Mouse (Mus musculus) testis, postnatal 14 days (tissue): ENCODE measurements around the gene Hipk2.

Experiments used
- DNase-seq: peaks from one replicate; pipeline ENCODE4 v3.0.0; 2021; ENCODE audit warnings: low spot score

The Hipk2 gene

DNA sequence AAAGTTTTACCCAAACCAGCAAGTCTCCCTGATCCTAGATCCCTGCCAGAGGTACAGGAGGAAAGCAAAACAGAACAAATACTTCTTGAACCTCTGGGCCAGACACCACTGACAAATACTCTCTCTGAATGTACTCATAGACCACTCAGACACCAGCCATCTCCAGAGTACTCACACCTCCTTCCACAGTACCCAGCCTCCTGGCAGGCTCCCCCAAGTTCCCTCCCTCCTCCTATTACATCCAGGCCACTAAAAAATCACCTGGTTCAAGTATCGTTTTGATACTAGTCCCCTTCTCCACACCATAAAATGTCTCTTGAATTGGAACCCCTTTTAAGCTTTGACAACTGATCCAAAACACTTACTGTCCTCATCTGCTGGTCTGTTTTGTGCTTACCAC is 8.7 kb downstream of the Hipk2 start:
- no peak for DNase-seq

DNA sequence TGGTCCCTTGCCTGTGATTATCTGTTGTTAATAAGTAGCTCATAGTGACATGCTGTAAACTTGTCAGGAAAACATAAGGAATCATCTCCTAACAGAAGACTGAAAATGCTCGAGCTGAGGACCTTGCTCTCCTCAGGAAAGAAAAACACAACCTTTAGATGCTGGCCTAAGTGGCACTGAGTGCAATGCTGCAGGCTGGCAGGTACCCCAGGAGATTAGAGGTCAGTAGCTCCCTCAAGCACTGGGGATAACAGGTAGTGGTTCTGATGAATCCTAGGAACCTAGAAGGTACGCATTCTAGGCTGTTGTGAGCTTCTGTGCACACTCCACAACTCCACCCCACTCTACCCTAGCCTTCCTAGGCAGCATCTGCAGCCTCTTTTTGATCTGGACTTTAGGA is 9.2 kb downstream of the Hipk2 start:
- no peak for DNase-seq

DNA sequence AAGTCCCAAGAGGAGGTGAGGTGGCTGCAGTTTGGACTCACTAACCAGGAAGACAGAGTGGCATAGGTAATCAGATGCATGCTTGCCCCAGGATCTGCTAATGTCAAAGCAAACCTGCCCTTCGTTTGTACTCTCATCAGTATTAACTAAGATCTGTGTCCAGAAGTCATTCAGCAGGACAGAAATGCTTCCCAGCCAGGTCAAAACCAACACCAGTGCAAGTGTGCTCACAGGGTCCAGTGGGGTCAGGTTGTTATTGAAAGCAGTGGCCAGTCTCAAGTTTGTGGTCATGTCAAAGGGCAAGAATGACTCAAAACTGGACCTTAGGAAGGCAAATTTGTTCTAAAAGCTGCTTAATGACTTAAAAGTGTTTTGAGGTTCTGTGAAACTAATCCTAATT is 9.6 kb downstream of the Hipk2 start:
- no peak for DNase-seq

DNA sequence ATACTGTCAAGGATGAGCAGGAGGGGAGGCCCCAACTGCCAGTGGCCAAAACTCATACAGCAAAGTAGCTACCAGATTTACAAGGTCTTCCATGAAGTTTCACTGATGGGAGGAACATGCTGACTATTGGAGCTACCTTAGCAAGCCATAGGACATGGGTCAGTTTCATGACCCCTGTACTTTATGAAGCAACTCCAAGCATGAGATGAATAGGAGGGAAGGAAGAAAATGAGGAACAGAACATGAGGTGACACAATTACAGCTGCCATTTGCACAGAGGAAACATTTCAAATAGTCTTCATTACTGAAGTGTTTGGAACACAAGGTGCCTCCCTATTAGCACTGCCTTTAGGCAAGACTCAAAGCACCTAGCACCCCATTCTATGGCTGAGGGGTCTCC is 10.2 kb downstream of the Hipk2 start:
- DNase-seq: no peak

DNA sequence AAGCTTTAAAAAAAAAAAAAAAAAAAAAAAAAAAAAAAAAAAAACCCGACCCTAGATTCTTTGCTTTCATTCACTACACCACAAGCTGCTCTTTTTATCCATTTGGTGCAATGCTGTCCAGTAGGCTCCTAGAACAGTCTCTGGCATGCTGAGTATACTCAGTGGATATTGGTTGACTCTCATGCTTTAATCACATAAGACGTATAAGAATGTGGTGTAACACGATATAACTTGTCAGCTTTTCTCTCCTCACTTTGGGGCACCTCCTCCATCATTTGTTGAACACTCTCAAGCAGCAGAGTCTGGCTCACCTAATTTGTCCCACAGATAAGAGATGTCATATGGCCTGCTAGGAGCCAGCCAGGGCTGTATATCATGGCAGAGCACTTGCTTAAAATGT is 12.4 kb downstream of the Hipk2 start:
- no peak for DNase-seq

DNA sequence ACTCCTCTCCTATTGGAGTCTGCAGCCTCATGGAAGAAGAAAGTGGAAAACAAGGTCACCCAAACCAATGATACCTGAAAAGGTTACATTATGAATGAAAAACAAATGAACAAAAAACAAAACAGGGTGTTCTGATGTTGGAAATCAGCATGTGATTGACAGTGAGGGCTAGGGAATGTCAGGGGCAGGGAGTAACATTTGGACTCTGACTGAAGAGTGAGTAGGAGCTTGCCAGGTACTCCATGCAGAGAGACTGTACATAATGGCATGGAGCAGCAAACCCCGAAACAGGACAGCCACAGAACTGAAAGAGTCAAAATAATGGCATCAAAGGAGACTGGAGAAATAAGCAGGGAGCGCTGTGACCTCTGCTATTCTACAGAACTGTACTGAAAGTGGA is 15.7 kb downstream of the Hipk2 start:
- DNase-seq: no peak

DNA sequence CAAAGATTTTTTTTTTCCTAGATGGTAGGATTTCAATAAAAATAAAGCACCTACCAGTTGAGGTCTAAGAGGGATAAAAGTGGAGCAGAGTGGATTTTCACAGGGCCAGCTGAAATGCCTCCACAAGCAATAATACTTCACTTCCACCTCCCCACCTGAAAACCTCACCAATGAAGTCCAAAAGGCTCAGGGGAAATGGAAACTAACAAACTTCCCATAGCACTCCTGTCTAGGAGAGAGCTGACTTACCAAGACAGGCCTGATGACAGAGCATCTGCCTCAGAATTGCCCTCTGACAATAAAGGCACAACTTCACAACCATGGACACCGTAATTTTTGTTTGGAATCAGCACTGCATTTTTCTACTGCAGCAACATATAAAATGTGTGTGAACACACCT is 16.1 kb downstream of the Hipk2 start:
- no peak for DNase-seq

DNA sequence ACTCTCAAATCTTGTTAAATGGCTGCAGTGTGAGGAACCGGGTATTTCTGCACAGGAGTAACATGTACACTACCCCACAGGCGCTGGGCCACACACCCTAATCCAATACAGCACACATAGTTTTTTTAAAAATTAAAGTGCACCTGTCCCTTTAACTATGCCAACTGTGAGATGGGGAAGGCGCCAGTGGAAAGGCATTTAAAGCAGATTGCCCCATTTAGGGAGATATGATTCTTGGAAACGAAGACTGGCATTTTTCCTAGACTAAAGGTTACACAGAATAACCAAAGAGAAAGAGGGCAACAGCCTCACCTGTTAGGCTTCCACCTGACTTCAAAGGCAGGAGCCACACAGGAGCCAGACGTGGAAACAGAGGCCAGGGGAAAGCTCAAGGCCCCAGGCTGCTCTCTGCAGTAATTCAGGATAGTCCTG is 22.4 kb downstream of the Hipk2 start:
- DNase-seq: no peak

DNA sequence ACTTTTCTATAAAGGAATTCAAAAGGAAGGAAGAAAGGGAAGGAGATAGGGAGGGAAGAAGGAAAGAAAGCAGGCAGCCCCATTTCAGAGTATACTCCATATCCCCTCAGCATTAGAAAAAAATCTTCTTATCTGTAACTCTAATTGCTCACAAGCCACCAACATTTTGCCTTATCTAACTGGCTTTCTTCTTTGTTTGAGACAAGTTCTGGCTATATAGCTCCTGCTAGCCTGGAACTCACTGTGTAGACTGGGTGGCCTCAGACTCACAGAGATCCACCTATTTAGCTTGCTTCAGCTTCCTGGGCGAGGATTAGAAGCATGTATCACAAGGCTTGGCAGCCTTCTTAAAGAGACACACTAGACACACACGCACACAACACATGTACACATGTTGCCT is 24.2 kb downstream of the Hipk2 start:
- no peak for DNase-seq

DNA sequence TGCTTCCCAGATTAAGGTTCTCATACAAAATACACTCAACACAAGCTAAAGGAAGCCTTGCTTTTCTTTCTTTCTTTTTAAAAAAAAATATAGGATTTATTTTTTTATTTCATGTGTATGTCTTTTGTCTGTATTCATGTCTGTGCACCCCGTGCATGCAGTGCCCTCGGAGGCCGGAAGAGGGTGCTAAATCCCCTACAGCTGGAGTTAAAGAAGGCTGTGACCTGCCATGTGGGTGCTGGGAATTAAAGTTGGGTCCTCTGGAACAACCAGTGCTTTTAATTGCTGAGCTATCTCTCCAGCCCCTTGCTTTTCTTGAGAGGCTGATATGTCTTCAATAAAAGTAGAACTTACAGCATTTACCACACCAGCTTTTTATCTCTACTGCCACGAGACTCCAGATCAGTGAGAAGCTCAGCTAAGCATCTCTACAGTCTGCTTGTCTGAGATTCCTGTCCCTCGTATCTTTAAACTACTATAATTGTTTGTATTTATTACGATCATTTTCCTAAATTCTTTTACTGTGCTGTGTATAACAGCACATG is 25.2 kb downstream of the Hipk2 start:
- DNase-seq: no peak

DNA sequence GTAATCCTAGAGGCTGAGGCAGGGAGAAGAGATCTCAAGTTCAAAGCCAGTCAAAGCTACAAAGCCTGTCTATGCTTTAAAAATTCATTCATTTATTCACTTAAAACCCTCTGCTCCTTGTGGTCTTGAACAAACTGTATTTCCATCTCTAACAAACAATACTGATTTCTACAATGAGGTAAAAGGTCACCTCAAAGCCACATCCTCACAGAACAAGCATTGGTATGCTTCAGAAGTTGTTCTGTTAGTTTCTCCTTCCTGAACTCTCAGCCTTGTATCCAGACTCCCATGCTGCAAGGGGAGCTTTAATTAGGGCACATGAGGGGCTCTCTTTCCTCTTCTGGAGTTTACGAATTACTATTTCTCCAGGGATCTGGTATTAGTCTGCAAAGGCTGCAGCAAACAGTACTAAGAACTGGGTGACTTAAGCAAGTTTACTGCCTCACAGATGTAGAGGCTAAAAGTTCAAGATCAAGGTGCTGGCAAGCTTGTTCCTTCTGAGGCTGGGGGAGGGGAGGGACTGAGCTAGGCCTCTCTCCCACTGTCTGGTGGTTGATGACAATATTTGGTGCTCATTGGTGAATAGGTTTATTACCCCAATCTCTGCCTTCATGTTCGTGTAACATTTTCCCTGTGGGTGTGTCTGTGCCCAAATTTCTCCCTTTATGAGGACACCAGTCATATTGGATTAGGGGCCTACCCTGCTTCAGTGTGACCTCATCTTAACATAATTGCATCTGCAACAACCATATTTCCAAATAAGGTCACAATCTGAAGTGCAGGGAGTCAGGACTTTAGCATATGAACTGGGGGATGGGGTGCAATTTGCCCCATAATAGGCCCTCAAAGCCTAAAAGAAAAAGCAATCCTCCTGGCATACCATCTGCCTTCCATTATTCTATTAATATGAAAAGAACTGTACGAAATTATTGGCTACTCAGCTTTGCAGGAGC is 27.7 kb downstream of the Hipk2 start:
- no peak for DNase-seq

DNA sequence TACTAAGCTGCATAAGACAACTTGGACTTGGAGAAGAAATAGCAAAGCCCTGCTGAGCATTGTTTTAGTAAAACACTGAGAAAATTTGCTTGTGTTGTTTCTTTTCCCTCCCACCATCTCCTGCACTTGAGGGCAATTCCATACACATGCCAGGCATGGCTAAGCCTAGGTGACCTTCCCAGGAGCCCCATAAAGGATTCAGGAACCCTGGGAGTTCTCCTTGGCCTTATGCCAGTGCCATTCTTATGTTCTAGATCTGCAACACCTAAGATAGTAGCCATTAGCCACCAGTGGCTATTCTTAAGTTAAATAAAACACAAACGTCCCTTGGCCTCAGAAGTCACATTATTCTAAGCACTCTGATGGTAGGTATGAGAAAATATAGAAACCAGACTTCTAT is 28.5 kb downstream of the Hipk2 start:
- no peak for DNase-seq

DNA sequence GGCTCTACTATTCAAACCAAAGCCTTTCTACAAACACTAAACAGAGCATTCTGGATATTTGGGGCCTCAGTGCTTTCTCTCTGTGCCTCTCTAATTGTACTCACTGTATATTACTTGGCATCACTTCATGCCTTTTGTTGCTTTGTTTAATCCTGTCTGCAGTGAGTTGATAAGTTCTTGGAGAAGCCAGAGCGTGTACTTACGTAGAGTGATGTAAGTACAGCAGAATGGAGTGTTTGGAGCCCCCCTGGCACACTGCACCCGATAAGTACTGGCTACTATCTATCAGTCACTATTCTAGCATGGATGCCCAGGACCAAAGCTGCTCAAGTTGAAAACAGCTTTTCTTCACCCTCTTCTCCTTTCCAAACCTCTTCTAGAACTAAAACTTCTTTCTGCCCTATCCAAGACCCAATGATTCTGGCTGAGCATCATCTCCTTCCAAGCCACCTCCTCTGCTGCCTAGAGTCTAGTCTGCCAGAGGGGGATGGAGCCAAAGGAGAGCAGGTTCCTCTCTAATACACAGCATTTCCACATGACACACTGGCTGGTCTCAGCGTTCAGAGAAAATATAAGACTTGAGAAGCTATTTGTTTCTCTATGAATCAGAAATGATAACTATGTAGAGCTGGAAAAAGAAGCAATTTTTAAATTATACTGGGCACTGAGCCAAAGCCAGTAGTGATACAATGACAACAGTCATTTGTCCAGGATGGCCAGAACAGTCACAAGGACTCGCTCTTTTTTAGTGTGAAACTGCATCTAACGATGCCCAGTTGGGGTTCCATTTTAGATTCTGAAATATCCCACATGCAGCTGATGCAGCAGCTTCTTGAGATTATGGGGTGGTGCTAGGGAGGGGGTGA is 29.4 kb downstream of the Hipk2 start:
- DNase-seq: no peak

DNA sequence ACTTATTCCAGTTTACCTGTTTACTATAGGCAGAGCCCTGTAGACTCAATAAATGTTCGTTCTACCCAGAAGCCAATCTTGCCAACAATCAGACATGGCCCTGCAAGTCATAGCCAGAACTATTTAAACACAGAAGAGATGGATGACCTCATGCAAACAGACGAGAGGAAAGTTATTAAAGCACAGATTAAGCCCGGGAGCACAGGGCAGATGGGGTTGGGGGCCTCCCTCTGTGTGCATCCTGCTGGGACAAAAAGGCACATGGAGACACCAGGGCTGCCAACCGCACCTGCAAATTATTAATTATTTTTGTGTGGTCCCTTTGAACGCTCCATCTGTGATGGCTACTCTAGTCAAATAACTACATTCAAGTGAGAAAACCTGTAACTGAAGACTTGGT is 30.1 kb downstream of the Hipk2 start:
- no peak for DNase-seq

DNA sequence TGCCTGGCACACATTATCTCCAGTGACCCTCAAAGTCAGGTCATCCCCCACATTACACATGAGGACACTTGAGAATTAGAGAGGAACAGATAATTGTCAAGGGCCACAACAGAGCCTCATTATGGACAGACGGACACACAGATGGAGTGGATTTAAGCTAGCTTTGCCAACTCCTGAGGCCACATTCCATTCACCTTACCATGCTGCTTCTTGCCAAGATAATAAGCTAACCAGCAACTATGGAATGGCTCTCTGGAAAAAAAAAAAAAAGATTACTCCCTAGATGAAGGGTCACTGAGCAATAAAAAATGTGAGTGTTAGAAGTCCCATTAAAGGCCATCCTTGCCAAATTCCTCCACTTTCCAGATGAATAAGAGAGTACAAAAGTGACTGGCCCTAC is 30.8 kb downstream of the Hipk2 start:
- no peak for DNase-seq

DNA sequence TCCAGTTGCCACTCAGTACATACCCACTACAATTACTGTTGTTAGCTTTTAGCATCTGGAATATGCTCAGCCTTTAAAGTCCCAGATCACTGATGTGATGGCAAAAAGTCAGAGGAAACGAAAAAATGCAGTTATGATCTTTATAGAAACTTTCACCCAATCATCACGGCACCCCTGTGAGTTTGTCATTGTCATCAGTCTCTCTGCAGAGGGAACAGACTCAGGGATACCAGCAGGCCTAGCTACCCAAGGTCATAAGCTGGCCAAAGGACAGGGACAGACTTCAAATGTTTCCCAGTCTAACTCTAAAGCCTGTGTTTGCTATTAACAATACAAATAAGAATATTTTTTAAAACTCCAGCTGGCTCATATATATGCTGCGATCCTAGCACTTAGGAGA is 34.4 kb downstream of the Hipk2 start:
- DNase-seq: no peak

DNA sequence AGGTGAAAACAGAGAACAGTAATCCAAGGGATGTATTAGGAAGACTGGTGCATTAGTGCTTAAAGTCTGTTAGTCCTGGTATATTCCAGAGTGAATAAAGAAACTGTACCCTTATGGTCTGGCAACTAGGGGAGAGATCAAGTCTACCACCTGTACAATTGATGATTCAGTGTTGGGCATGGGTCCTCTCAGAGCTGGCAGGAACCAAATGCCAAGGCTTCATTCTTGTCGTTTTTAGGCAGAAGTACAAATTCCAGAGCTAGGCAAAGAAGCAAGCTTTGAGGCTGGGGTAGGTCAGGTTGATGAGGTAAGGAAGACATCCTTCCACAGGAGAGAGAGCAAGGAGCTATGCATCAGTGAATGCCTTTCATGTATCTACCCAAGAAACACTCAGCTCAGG is 35.2 kb downstream of the Hipk2 start:
- DNase-seq: no peak

DNA sequence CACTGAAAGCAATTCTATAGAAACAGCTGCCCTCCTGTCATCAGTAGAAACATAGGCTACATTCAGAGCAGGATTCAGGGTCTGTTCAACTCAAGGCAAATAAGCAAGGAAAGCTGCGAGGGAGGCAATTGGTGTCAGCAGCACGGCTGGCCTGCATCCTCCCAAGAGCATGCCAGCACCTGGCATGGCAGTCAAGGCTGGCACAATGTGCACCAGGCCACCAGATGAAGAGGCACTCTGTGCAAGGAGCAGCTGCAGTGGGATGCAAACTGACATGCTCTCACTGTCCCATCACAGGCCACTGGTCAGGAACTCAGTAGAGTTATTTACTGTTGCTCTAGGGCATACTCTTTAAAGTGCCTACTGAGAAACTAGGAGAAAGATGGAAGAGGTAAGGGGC is 35.6 kb downstream of the Hipk2 start:
- no peak for DNase-seq

DNA sequence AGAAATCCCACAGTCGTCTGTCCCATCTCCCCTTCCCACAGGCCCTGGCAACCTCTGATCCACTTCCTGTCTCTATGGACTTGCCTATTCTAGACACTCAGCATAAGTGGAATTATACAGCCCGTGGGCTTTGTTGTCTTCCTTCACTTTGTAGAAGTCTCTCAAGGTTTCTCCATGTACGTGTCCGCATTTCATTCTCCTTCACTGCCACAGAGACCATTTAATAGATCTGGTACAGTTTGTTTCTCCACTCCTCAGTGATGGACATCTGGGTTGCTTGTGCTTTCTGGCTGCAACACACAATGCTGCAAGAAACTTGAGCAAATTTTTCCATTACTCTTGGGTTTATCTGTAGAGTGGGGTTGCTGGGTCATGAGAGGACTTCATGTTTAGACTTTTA is 36.1 kb downstream of the Hipk2 start:
- DNase-seq: no peak

DNA sequence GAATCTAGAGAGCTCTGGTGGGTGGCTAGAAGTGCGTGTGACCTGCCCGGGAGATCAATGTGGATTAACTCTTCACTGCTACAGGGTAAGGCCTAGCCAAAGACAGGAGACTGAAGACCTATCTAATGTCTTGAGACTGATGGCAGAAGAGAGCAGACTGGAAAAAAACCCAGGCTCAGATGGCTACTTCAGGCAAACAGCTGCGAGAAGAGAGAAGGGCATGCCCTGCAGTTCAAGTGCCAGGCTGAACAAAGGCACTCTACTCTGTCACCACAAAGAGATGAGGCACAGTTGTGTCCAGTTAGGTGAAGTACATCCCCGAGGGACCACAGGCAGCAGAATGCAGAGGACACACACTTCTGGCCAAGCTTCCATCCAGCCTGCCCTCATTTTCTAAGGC is 37.9 kb downstream of the Hipk2 start:
- no peak for DNase-seq

DNA sequence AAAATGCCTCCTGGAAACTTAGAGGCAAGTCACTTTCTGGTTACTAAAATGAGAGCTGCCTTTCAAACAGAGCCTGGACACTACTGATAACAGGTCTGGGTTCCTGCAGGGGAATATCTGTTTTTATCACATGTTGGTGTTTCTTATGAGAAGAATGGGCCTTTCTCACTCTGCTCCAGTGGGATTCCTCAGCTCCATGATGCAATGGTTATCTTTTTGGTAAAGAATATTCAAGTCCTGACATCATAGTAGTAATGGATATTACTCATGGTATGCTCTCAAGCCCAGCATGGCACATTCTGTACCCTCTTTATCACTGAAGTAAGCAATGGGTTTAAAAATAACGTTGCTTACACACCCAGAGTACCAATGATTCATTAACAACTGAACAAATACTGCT is 40.7 kb downstream of the Hipk2 start:
- DNase-seq: no peak

DNA sequence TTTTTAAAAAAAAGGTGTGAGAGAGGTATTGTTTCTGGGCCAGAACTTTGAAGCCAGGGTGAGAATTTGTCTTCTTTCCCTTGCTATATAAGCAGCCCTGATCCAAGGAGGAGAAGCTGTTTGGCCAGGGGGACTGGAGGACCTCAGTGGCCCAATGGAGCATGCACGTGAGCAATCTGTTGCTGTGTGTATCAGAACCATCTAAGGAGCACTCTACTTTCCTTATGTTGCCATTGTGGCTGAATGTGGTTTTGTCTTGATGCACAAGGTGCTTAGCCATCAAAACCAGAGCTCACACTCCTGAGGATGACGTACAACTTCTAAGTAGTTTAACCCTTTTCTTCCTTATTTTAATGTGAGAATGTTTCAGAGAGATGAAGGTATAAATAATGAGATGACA is 41.2 kb downstream of the Hipk2 start:
- no peak for DNase-seq

DNA sequence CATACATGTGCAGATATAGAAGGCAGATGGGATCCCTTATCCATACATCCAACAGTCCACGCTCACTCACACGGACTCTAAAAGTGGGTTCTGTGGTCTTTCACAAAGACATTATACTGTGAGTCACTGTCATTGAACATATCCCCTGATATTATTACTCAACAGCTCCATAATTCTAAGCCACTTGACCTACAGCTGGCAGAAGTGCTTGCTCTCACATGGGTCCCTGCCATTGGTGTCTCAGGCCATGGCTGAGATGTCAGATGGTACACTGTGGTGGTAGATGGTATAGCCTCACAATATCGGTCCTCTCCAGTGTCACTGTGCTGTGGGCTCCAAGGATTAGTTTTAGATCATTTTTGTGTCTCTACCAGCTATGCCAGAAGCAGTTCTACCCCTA is 42.2 kb downstream of the Hipk2 start:
- no peak for DNase-seq
